Mouse (Mus musculus) heart, embryonic 16.5 days (tissue): ENCODE results near the gene Acadm. TPM values are rescaled to one million over a fixed set of nuclear protein-coding genes. Genes with fewer than 3 reads are reported as not detected.

Experiments
- ATAC-seq: fragments of 200-750 bp; cut with Nextera tagmentation; replicated peaks from 2 replicates; pipeline ENCODE4 v1.8.0; 2017; ENCODE audit warnings: moderate number of reproducible peaks; ENCODE audit not compliant: insufficient read depth, low FRiP score; ENCODE audit errors: extremely low read depth
- H3K27ac ChIP-seq: fragments of 300-500 bp; sonication (generic); 2 replicates; pipeline ENCODE4 v1.5.1; 2014; ENCODE audit warnings: mild to moderate bottlenecking, low read length, control low read depth, moderate library complexity
- H3K27me3 ChIP-seq: fragments of 300-500 bp; sonication (generic); 2 replicates; pipeline ENCODE4 v1.6.1; 2014; ENCODE audit warnings: low read length, mixed read lengths; ENCODE audit not compliant: control insufficient read depth, insufficient read depth
- H3K36me3 ChIP-seq: fragments of 300-500 bp; sonication (generic); 2 replicates; pipeline ENCODE4 v1.6.1; 2014; ENCODE audit not compliant: control insufficient read depth, insufficient read depth
- H3K4me1 ChIP-seq: fragments of 300-500 bp; sonication (generic); 2 replicates; pipeline ENCODE4 v1.6.1; 2014; ENCODE audit warnings: low read length, mixed read lengths; ENCODE audit not compliant: control insufficient read depth, insufficient read depth
- H3K4me2 ChIP-seq: fragments of 300-500 bp; sonication (generic); 2 replicates; pipeline ENCODE4 v1.6.1; 2014; ENCODE audit warnings: low read depth, mild to moderate bottlenecking, control low read depth, low read length
- H3K4me3 ChIP-seq: fragments of 300-500 bp; sonication (generic); 2 replicates; pipeline ENCODE4 v1.5.1; 2014; ENCODE audit warnings: mild to moderate bottlenecking, control low read depth, low read length
- H3K9ac ChIP-seq: fragments of 300-500 bp; sonication (generic); 2 replicates; pipeline ENCODE4 v1.6.1; 2014; ENCODE audit warnings: low read length, control low read depth
- H3K9me3 ChIP-seq: fragments of 300-500 bp; sonication (generic); replicated peaks from 2 replicates; pipeline ENCODE4 v1.6.1; 2016; ENCODE audit warnings: low read length; ENCODE audit not compliant: control insufficient read depth
- WGBS: fragments of 180-500 bp; shearing (Covaris S2); extraction: QIAGEN DNeasy Blood & Tissue Kit; methylation state at CpG from one replicate; pipeline ENCODE4 v1.1.7; 2014; 5-methylcytosine and 5-hydroxymethylcytosine counted together
- polyA plus RNA-seq: library from polyadenylated mRNA; unstranded; fragments of >200 nt; fragmentation: Nextera tagmentation; extraction: Ambion mirVana; gene quantifications from 2 replicates; pipeline ENCODE4 v1.2.1, GENCODE M21; 2015

The Acadm gene
- polyA plus RNA-seq, 1 experiment from 2014 or later: 384 TPM

GRCm38 (mm10) chr3:153926333-153926732 is 18.1 kb downstream of the Acadm start:
- no peaks in the 10 kb centered on the region for H3K27me3 ChIP-seq
- no peaks in the 10 kb centered on the region for H3K9me3 ChIP-seq
- peaks cover 60% of the 10 kb centered on the region for H3K36me3 ChIP-seq
- no peaks in the 10 kb centered on the region for H3K4me1 ChIP-seq
- H3K4me2 ChIP-seq: no peak overlapping the region
- no peak overlapping the region for H3K27ac ChIP-seq
- 89% methylated on average over 7 of the region's 7 CpGs for WGBS
- no peak overlapping the region for H3K9ac ChIP-seq
- ATAC-seq: no peak
- H3K4me3 ChIP-seq: no peak overlapping the region

DNA sequence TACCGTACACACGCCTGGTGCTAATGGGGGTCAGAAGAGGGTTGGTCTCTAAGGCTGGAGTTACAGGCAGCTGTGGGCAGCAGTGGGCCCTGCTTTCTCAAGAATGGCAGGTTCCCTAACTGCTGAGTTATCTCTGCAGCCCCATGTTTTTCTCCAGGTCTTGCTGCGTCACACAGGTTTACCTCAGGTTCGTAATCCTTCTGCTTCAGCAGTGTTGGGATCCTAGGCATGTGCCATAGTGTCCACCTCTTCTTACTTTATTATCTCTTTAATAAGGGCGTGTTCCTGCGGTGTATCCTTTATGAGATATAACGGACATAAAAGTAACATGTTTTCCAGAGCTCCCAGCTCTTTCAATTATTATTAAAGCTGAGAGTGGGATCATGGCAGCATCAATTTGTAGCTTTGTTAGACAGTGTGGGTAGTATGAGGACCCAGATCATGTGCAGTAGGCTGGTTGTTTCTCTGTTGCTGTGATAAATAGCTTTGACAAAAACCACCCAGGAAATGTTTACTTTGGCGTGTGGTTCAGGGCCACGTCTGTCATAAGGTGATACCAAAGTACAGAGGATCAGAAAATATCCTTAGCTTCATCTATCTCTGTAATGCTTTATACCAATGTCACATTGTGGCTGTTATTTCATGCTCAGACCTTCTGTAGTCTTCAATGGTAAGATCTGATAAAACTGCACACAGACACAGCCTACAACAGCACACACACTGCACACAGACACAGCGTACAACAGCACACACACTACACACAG is 23.1 kb downstream of the Acadm start:
- H3K27me3 ChIP-seq: no peaks in the 10 kb centered on the region
- H3K9ac ChIP-seq: no peak overlapping the region
- no peaks in the 10 kb centered on the region for H3K9me3 ChIP-seq
- H3K4me1 ChIP-seq: no peaks in the 10 kb centered on the region
- no peak overlapping the region for H3K4me2 ChIP-seq
- H3K4me3 ChIP-seq: no peak overlapping the region
- 89% methylated on average over 10 of the region's 10 CpGs for WGBS
- no peak for ATAC-seq
- H3K36me3 ChIP-seq: peaks cover 33% of the 10 kb centered on the region
- no peak overlapping the region for H3K27ac ChIP-seq

- no peak overlapping the region for H3K4me3 ChIP-seq
- no peak overlapping the region for H3K4me2 ChIP-seq
- H3K27me3 ChIP-seq: no peaks in the 10 kb centered on the region
- no peak for ATAC-seq
- H3K9ac ChIP-seq: no peak overlapping the region
- H3K4me1 ChIP-seq: peaks cover 2% of the 10 kb centered on the region; the same call in 1 of the 2 replicates
- no peak overlapping the region for H3K27ac ChIP-seq
- WGBS: 29% methylated on average over 1 of the region's 1 CpGs
- peaks cover 8% of the 10 kb centered on the region for H3K36me3 ChIP-seq
- no peaks in the 10 kb centered on the region for H3K9me3 ChIP-seq
Measured at GRCm38 (mm10) chr3:153917200-153917599, 27.2 kb downstream of the Acadm start.

GRCm38 (mm10) chr3:153913510-153914243 is 30.8 kb downstream of the Acadm start:
- H3K27ac ChIP-seq: peak overlapping the region; percentile 95
- H3K9me3 ChIP-seq: no peaks in the 10 kb centered on the region
- peak overlapping the region; percentile 79 for H3K9ac ChIP-seq
- H3K4me3 ChIP-seq: peak overlapping the region; percentile 82
- H3K4me1 ChIP-seq: peaks cover 32% of the 10 kb centered on the region
- peaks cover 28% of the 10 kb centered on the region for H3K36me3 ChIP-seq
- H3K27me3 ChIP-seq: no peaks in the 10 kb centered on the region
- no peak for ATAC-seq
- H3K4me2 ChIP-seq: peak overlapping the region; percentile 75
- WGBS: 38% methylated on average over 6 of the region's 6 CpGs

GRCm38 (mm10) chr3:153912546-153913509 is 31.6 kb downstream of the Acadm start, which contains the start of gene Rabggtb:
Gene Rabggtb, minus strand, starts transcription at chr3:153913009.
- under 1% methylated on average over 65 of the region's 65 CpGs for WGBS
- peak; percentile 95 for ATAC-seq
- peak within 1 kb of the TSS; percentile 93 for H3K4me2 ChIP-seq

GRCm38 (mm10) chr3:153911882-153912440 is 32.5 kb downstream of the Acadm start:
- Histone ChIP-seq H3K27ac (peak overlapping the region; percentile 87), H3K4me3 (peak overlapping the region; percentile 82), H3K4me1 (peaks cover 43% of the 10 kb centered on the region), H3K36me3 (peaks cover 41% of the 10 kb centered on the region), H3K27me3 (no peaks in the 10 kb centered on the region), H3K4me2 (peak overlapping the region; percentile 93), H3K9ac (peak overlapping the region; percentile 94), H3K9me3 (no peaks in the 10 kb centered on the region)
- ATAC-seq: no peak
- WGBS: 1% methylated on average over 12 of the region's 12 CpGs

More at GRCm38 (mm10) chr3:153912546-153913509, 31.6 kb downstream of the Acadm start, which contains the start of gene Rabggtb:
- Histone ChIP-seq H3K9me3 (no peaks in the 10 kb centered on the region), H3K4me1 (peaks cover 41% of the 10 kb centered on the region), H3K36me3 (peaks cover 36% of the 10 kb centered on the region), H3K27ac (peak within 1 kb of the TSS; percentile 95), H3K9ac (peak within 1 kb of the TSS; percentile 94), H3K4me3 (peak within 1 kb of the TSS; percentile 82), H3K27me3 (no peaks in the 10 kb centered on the region)

DNA sequence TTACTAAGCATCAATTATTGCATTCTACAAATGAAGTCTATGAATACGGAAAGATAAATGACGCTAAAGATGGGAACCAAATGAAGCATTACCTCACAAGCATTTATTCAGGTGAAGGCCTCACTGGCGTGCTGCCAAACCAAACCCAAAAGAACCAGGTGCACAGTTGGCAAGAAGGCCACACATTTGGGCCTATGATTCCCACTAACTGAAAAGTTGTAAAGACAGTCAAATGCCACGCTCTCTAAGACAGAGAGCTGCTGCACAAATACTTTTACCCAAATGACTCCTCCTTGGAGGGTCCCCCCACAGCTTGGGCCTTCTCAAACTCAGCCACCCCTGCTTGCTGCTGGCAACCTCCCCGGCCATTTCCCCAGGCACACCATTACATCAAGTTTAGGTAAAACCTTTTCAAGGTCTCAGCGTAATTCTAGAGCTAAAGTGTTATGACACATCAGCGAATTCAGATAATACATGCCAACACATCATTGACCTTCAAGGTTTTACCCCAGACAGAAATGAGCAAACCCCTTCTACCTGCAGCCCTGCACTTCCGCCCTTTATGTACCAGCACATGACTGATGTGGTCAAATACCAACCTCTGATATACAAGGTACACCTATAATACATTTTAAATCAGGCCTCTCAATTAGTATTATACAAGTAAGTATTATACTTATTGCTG is 33.1 kb downstream of the Acadm start:
- H3K36me3 ChIP-seq: peaks cover 47% of the 10 kb centered on the region
- H3K27me3 ChIP-seq: no peaks in the 10 kb centered on the region
- H3K27ac ChIP-seq: peak overlapping the region; percentile 87
- no peaks in the 10 kb centered on the region for H3K9me3 ChIP-seq
- peaks cover 43% of the 10 kb centered on the region for H3K4me1 ChIP-seq
- H3K9ac ChIP-seq: peak overlapping the region; percentile 94
- 32% methylated on average over 8 of the region's 8 CpGs for WGBS
- H3K4me2 ChIP-seq: peak overlapping the region; percentile 93
- no peak for ATAC-seq
- H3K4me3 ChIP-seq: peak overlapping the region; percentile 82

DNA sequence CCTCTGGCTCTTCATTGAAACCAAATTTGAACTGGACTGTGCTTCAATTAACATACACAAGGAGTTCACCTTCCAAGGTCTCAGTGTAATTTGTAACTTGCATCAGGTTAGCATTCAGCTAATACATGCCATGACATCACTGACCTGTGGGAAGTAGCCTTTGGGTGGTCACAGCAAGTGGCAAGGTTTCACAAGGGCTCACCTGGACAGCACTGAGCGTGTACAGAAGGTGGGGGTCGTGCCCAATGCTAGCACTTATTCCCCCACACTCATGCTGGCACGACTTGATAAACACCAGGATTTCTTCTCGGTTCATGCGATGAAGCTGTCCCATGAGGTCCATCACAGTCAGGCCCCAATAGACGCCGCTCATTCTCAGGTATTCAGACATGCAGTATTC is 33.9 kb downstream of the Acadm start:
- Histone ChIP-seq H3K36me3 (peaks cover 55% of the 10 kb centered on the region), H3K4me1 (peaks cover 43% of the 10 kb centered on the region), H3K4me3 (peak overlapping the region; percentile 82), H3K4me2 (peak overlapping the region; percentile 93), H3K9me3 (no peaks in the 10 kb centered on the region), H3K27ac (peak overlapping the region; percentile 44), H3K9ac (peak overlapping the region; percentile 94), H3K27me3 (no peaks in the 10 kb centered on the region)
- WGBS: 62% methylated on average over 7 of the region's 7 CpGs
- no peak for ATAC-seq
